Mouse (Mus musculus) bone marrow, adult 2 months (tissue): ENCODE data around the gene Uba1.

Experiments used
- CTCF ChIP-seq: fragments of 200-500 bp; IDR thresholded peaks from 2 replicates; pipeline ENCODE4 v1.5.1; 2011; ENCODE audit warnings: low read length, control low read depth; ENCODE audit not compliant: control insufficient read depth, insufficient read depth
- POLR2A ChIP-seq: fragments of 200-500 bp; IDR thresholded peaks from 2 replicates; pipeline ENCODE4 v1.6.1; 2011; ENCODE audit warnings: low read depth, mild to moderate bottlenecking, control low read depth, low read length, borderline replicate concordance; ENCODE audit not compliant: control insufficient read depth

- TF ChIP-seq CTCF, result no peak
- TF ChIP-seq POLR2A, result no peak
Observed at GRCm38 (mm10) chrX:20705083-20705402, 46.9 kb downstream of the Uba1 start.
